Mouse (Mus musculus) heart, embryonic 16.5 days (tissue): ENCODE data around the gene Pcdh15. TPM values are rescaled to one million over a fixed set of nuclear protein-coding genes. Genes with fewer than 3 reads are reported as not detected.

ENCODE experiments used
- ATAC-seq: fragments of 200-750 bp; cut with Nextera tagmentation; replicated peaks from 2 replicates; pipeline ENCODE4 v1.8.0; 2017; ENCODE audit warnings: moderate number of reproducible peaks; ENCODE audit not compliant: insufficient read depth, low FRiP score; ENCODE audit errors: extremely low read depth
- H3K27ac ChIP-seq: fragments of 300-500 bp; sonication (generic); 2 replicates; pipeline ENCODE4 v1.5.1; 2014; ENCODE audit warnings: mild to moderate bottlenecking, low read length, control low read depth, moderate library complexity
- H3K27me3 ChIP-seq: fragments of 300-500 bp; sonication (generic); 2 replicates; pipeline ENCODE4 v1.6.1; 2014; ENCODE audit warnings: low read length, mixed read lengths; ENCODE audit not compliant: control insufficient read depth, insufficient read depth
- H3K36me3 ChIP-seq: fragments of 300-500 bp; sonication (generic); 2 replicates; pipeline ENCODE4 v1.6.1; 2014; ENCODE audit not compliant: control insufficient read depth, insufficient read depth
- H3K4me1 ChIP-seq: fragments of 300-500 bp; sonication (generic); 2 replicates; pipeline ENCODE4 v1.6.1; 2014; ENCODE audit warnings: low read length, mixed read lengths; ENCODE audit not compliant: control insufficient read depth, insufficient read depth
- H3K4me2 ChIP-seq: fragments of 300-500 bp; sonication (generic); 2 replicates; pipeline ENCODE4 v1.6.1; 2014; ENCODE audit warnings: low read depth, mild to moderate bottlenecking, control low read depth, low read length
- H3K4me3 ChIP-seq: fragments of 300-500 bp; sonication (generic); 2 replicates; pipeline ENCODE4 v1.5.1; 2014; ENCODE audit warnings: mild to moderate bottlenecking, control low read depth, low read length
- H3K9ac ChIP-seq: fragments of 300-500 bp; sonication (generic); 2 replicates; pipeline ENCODE4 v1.6.1; 2014; ENCODE audit warnings: low read length, control low read depth
- H3K9me3 ChIP-seq: fragments of 300-500 bp; sonication (generic); replicated peaks from 2 replicates; pipeline ENCODE4 v1.6.1; 2016; ENCODE audit warnings: low read length; ENCODE audit not compliant: control insufficient read depth
- WGBS: fragments of 180-500 bp; shearing (Covaris S2); extraction: QIAGEN DNeasy Blood & Tissue Kit; methylation state at CpG from one replicate; pipeline ENCODE4 v1.1.7; 2014; 5-methylcytosine and 5-hydroxymethylcytosine counted together
- polyA plus RNA-seq: library from polyadenylated mRNA; unstranded; fragments of >200 nt; fragmentation: Nextera tagmentation; extraction: Ambion mirVana; gene quantifications from 2 replicates; pipeline ENCODE4 v1.2.1, GENCODE M21; 2015

Pcdh15 gene
- polyA plus RNA-seq, 1 experiment from 2014 or later: 0.49 TPM

DNA sequence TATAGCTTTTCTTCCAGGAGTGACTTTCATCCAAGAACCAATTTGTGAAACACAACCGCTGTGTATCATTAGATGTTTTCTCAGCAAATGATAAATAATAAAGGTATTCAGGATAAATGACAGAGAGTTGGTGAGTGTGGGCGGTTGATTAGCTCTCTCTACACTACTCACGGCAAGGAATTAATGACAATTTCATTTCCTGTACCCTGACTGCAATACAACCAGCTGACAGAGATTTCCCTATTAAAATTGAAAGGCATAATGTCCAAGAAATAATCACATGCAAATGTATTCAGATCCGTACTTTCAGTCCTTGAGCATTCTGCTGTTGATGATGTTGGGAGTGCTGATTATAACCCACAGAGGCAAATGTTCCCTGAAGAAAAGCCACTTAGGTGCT lies 181.3 kb downstream of the Pcdh15 start:
- H3K36me3 ChIP-seq: no peaks in the 10 kb centered on the region
- ATAC-seq: no peak
- H3K27me3 ChIP-seq: no peaks in the 10 kb centered on the region
- H3K9me3 ChIP-seq: no peaks in the 10 kb centered on the region
- no peak overlapping the region for H3K4me3 ChIP-seq
- H3K4me1 ChIP-seq: no peaks in the 10 kb centered on the region
- H3K27ac ChIP-seq: no peak overlapping the region
- H3K9ac ChIP-seq: no peak overlapping the region
- no peak overlapping the region for H3K4me2 ChIP-seq
- 86% methylated on average over 4 of the region's 4 CpGs for WGBS

DNA sequence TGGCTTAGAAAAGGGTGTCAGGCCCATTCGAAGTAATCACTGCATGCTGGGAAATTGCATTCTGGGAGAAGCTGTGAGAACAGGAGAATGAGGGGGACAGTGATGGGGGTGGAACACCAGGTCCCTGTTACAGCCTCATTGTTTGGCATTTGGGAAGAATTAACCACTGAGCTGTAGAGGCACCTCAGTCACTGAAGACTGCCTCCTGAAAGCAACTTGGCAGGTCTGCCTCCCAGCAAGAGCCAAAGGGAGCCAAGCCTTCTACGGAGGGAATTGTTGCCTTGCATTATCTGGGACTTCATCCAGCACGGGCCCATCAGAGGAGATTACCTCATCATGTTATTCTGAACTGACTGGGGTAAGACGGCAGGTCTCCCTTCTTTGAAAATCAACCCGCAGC lies 197.3 kb downstream of the Pcdh15 start:
- no peak overlapping the region for H3K4me2 ChIP-seq
- no peaks in the 10 kb centered on the region for H3K4me1 ChIP-seq
- H3K9ac ChIP-seq: no peak overlapping the region
- no peaks in the 10 kb centered on the region for H3K36me3 ChIP-seq
- no peaks in the 10 kb centered on the region for H3K9me3 ChIP-seq
- no peak for ATAC-seq
- no peak overlapping the region for H3K27ac ChIP-seq
- no peaks in the 10 kb centered on the region for H3K27me3 ChIP-seq
- 41% methylated on average over 5 of the region's 5 CpGs for WGBS
- no peak overlapping the region for H3K4me3 ChIP-seq

DNA sequence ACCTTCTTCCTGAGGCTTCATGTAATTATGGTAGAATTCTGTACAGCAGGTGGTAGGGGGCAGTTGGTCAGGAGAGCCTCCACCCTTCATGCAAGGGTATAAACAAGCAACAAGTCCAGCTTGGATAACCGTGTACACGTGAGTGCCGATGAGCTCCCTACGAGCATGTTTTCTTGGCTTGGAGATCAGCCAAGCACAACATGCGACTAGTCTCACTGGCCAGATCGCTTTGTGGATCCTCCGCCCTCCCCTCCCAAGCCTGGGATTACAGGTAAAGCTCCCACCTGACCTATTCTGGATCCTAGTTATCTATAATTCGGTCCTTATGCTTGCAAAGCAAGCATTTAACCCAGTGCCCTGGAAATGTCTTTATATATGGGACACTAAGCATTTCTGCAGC lies 202.8 kb downstream of the Pcdh15 start:
- no peak for ATAC-seq
- no peaks in the 10 kb centered on the region for H3K27me3 ChIP-seq
- H3K4me2 ChIP-seq: no peak overlapping the region
- H3K4me1 ChIP-seq: no peaks in the 10 kb centered on the region
- no peak overlapping the region for H3K4me3 ChIP-seq
- 0 out of 2 replicates have a peak, but pooled peaks cover 2% of the 10 kb centered on the region for H3K9me3 ChIP-seq
- no peak overlapping the region for H3K9ac ChIP-seq
- no peak overlapping the region for H3K27ac ChIP-seq
- H3K36me3 ChIP-seq: no peaks in the 10 kb centered on the region
- 61% methylated on average over 8 of the region's 8 CpGs for WGBS

DNA sequence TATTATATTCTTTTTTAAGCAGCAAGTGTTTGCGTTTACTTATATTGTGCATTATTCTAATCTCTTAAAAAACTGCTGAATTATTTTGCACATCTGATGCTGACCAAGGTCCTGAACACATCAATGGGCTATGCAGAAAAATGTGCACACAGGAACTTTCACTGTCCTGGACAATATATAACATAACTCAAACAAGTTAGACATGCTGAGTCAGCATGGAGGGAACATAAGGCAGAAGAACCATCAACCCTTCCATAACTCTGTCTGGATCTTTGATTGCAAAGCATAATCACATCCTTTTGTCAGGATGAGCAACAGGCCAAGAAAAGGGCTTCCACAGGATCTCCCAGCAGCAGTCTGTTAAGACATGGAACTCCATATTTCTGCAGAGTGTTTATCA lies 207.5 kb downstream of the Pcdh15 start:
- 0 out of 2 replicates have a peak, but pooled peaks cover 2% of the 10 kb centered on the region for H3K9me3 ChIP-seq
- H3K4me2 ChIP-seq: no peak overlapping the region
- no peak overlapping the region for H3K4me3 ChIP-seq
- H3K9ac ChIP-seq: no peak overlapping the region
- no peaks in the 10 kb centered on the region for H3K27me3 ChIP-seq
- 77% methylated on average over 1 of the region's 1 CpGs for WGBS
- no peaks in the 10 kb centered on the region for H3K4me1 ChIP-seq
- ATAC-seq: no peak
- H3K36me3 ChIP-seq: no peaks in the 10 kb centered on the region
- H3K27ac ChIP-seq: no peak overlapping the region

DNA sequence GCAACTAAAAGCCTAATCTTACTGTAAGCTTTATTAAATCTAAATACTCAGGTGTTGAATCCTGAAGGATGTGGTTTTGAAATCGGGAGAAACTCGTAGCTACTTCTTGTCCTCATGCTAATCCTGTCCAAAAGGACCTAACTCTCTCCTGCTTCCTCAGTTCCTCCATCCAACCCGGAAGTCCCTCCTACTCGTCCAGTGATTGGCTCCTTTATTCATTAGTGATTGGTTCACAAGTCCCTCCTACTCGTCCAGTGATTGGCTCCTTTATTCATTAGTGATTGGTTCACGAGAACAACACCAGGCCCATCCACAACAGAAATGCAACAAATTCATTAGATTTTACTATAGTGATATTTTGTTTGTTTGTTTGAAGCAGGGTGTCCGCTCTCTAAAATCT lies 227.7 kb downstream of the Pcdh15 start:
- H3K4me3 ChIP-seq: no peak overlapping the region
- H3K4me2 ChIP-seq: no peak overlapping the region
- H3K4me1 ChIP-seq: no peaks in the 10 kb centered on the region; the same call in 1 of the 2 replicates
- H3K27ac ChIP-seq: no peak overlapping the region
- no peaks in the 10 kb centered on the region for H3K27me3 ChIP-seq
- 83% methylated on average over 7 of the region's 7 CpGs for WGBS
- no peaks in the 10 kb centered on the region for H3K9me3 ChIP-seq
- no peaks in the 10 kb centered on the region for H3K36me3 ChIP-seq
- no peak for ATAC-seq
- H3K9ac ChIP-seq: no peak overlapping the region

DNA sequence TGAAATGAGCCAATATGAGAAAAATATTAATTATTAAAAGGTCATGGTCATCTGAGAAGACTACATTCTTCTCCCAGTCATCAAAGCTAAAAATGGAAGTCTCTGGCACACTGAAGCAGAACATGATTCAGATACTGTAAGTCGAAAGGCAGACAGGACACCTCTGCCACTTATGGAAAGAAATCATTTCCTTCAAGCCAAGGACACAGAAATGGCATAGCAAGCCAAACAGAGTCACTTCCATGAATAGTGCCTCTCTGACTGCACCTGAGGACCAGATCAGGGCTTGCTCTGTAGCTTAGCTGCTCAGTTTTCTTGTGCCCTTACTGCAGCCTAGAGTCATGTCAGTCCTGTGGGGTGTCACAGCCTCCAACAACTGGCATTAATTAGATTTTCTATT lies 234.3 kb downstream of the Pcdh15 start:
- 41% methylated on average over 1 of the region's 1 CpGs for WGBS
- Histone ChIP-seq H3K9me3 (no peaks in the 10 kb centered on the region), H3K4me3 (no peak overlapping the region), H3K27me3 (no peaks in the 10 kb centered on the region), H3K4me2 (no peak overlapping the region), H3K9ac (no peak overlapping the region), H3K27ac (no peak overlapping the region), H3K36me3 (no peaks in the 10 kb centered on the region), H3K4me1 (no peaks in the 10 kb centered on the region)
- ATAC-seq: no peak

DNA sequence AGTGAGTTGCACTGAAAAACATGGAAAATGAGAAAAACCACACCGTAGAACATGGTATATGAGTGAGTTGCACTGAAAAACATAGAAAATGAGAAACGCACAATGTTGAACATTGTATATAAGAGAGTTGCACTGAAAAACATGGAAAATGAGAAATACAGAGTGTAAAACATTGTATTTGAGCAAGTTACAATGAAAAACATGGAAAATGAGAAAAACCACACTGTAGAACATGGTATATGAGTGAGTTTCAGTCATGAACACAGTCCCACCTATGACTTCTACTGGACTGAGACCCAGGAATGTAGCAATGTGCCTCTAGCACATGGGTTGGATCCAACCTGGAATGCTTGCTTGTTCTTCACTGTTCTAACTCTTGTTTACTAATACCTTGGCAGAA lies 279.9 kb downstream of the Pcdh15 start:
- WGBS: 74% methylated on average over 2 of the region's 2 CpGs
- Histone ChIP-seq H3K36me3 (no peaks in the 10 kb centered on the region), H3K4me2 (no peak overlapping the region), H3K4me1 (no peaks in the 10 kb centered on the region), H3K27me3 (no peaks in the 10 kb centered on the region), H3K9me3 (no peaks in the 10 kb centered on the region), H3K27ac (no peak overlapping the region), H3K4me3 (no peak overlapping the region), H3K9ac (no peak overlapping the region)
- no peak for ATAC-seq

DNA sequence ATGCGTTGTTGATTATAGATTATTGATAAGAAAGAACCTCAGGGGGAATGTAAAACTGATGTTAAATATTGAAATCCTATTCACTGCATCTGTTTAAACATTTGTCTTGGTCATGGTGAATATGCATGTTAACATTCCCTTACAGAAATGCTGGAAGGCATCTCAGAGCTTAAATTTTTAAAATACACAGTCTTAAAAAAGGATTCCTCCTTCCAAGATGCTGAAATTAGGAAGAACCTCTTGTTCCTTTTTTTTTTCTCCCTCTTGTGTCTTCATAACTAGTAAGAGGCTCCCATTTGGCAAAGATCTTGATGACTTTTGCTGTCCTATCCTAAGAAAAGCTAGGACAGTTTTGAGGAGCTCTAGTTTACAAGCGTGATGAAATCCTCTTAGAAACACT lies 284.9 kb downstream of the Pcdh15 start:
- no peak for ATAC-seq
- no peak overlapping the region for H3K27ac ChIP-seq
- H3K9me3 ChIP-seq: no peaks in the 10 kb centered on the region
- no peak overlapping the region for H3K4me2 ChIP-seq
- H3K9ac ChIP-seq: no peak overlapping the region
- no peaks in the 10 kb centered on the region for H3K27me3 ChIP-seq
- no peaks in the 10 kb centered on the region for H3K4me1 ChIP-seq
- H3K4me3 ChIP-seq: no peak overlapping the region
- no peaks in the 10 kb centered on the region for H3K36me3 ChIP-seq
- 79% methylated on average over 2 of the region's 2 CpGs for WGBS

DNA sequence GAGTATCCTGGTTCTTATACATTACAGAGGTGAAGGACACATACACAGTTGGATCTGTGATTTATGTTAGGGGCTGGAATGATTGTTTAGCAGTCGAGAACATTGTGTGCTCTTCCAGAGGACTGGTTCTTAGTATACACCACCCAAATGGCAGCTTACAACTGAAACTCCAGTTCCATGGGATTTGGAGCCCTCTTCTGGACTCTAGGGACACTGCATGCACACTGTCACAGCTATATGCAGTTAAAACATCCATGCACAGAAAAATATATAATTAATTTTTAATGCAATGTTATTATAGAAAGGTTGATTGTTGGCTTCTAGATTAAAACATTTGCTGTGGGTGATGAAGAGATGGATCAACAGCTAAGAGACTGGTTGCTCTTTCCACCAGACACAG lies 301.3 kb downstream of the Pcdh15 start:
- no peak overlapping the region for H3K4me3 ChIP-seq
- H3K4me2 ChIP-seq: no peak overlapping the region
- no peaks in the 10 kb centered on the region for H3K4me1 ChIP-seq
- WGBS: 80% methylated on average over 1 of the region's 1 CpGs
- no peaks in the 10 kb centered on the region for H3K36me3 ChIP-seq
- no peaks in the 10 kb centered on the region for H3K27me3 ChIP-seq
- ATAC-seq: no peak
- H3K27ac ChIP-seq: no peak overlapping the region
- no peaks in the 10 kb centered on the region for H3K9me3 ChIP-seq
- no peak overlapping the region for H3K9ac ChIP-seq

DNA sequence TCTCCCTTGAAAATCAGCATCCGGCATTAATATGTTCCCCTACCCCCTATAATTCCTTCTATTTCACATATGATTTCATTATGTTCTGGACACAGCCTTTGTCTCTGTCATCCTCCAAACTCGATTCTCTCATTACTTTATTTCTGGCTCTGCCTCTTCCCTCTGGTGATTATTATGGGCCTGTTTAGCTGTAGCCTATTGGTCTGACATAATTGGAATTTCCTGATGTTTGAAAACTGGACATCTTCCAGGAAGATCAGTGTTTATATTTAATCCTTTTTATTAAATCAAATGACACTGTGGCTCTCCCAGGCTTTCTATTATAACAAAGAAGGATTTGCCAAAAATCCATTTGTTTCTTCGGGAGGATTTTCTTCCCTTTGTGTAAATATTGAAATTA lies 326.3 kb downstream of the Pcdh15 start:
- no peak for ATAC-seq
- Histone ChIP-seq H3K4me3 (no peak overlapping the region), H3K4me1 (no peaks in the 10 kb centered on the region), H3K4me2 (no peak overlapping the region), H3K9me3 (no peaks in the 10 kb centered on the region), H3K27me3 (no peaks in the 10 kb centered on the region), H3K36me3 (no peaks in the 10 kb centered on the region), H3K27ac (no peak overlapping the region), H3K9ac (no peak overlapping the region)
- WGBS: 66% methylated on average over 3 of the region's 3 CpGs
